Mouse (Mus musculus) right cerebral cortex, adult 18-20 months (tissue): ENCODE measurements around the gene Trpm3.
A peak's percentile ranks its signal among the peaks of the same experiment; 100 is the strongest.

ENCODE experiments used
- DNase-seq: peaks from one replicate; pipeline ENCODE4 v3.0.0; 2022; ENCODE audit warnings: mixed read lengths

Trpm3 gene

DNA sequence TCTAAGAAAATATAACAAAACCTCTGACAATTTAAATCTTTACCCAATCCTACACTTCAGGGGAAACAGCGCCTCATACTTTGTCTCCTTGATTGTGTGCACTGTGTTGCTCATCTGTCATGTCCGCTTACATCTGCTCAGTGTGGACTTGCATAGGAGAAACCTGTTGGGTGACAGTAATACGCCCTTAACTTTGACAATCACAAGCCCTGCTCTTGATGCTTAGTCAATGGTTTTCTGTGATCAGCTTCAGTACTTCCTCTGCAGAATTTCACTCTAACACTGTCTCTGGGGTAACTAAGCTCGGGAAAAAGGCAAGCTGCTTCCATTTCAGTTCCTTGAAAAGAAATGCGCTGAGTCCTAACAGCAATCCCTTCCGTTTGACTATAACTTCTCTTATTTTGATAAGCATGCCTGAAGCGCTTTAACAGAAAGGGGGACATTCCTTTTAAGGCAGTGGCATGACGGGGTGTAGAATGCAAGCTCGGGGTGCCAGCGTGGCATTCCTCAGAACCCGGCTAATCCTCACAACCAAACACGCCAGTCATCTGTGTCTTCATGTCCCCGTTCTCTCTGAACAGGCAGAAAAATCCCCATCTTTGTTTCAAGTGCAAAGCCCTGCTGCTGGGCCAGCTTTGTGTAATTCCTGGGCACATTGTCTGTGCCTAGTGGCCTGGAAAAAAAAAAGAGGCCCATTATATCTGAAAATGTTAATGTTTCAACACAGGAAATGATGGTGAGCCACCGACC, 517.8 kb downstream of the Trpm3 start:
- peak; percentile 5 for DNase-seq

DNA sequence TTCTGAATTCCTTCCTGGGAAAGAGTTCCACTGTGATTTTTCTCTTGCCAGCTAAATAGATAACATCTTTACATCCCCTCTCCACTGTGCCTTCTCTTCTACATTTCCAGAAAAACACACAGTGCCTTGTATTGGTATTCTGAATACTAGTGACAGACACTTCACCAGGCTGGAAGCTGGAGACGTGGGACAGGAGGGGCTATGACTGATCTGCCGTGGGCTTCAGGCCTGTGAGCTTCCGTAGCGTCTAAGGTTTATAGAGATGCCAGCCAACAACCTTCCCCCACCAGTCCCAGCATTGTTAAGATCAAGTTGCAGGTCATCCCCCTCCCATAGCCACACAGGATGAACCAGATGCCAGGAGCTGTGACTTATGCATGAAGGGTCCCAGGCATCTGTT, 518.4 kb downstream of the Trpm3 start:
- DNase-seq: no peak

DNA sequence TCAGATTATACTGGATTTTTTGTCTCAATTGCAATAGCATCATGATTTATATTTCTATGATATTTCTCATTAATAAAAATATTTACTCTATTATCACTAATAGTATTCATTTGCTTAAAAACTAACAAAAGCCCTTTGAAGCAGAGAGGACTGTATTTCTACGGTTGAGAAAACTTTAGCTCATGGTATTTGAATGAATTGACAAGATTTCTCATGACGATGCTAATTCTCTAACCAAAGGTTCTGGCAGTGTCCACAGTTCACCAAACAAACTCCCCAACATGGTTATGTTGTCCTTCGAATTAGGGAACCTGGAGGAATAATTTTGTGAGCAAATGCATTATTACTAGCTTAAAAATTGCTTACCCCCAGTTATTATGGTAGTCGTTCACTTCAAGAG, 526.6 kb downstream of the Trpm3 start:
- no peak for DNase-seq

DNA sequence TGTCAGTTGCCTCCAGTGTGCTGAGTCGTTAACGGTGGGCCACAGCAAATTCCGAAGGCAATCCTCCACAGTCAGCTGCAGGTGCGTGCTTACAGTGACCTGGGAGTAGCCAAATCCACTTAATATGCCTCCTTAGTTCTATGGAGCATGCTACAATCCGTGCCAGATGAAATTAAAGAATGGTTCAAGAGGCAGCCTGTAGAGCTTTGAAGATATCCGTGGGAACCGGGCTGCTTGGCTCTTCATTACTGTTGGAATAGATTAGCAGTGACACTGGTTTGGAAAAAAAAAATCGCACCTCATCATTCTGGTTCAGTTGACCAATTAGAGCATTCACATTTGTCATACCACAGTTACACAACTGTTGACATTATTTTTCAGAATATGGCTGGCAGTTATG, 531.4 kb downstream of the Trpm3 start:
- no peak for DNase-seq

DNA sequence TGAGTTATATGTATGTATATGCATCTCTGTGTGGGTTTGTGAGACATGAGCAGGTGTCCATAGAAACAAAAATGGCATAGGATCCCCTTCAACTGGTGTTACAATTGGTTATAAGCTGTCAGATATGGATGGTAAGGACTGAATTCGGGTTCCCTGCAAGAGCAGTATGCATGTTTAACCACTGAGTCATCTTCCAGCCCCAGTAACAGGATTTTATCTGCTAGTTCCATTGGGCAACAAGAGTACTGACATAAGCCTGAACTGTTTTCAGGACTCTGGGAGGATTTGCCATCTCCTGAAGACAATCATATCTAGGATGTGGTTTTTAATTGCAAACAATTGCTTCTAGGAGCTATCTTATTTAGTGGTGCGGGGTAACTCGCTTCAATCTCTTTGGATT, 534.0 kb downstream of the Trpm3 start:
- no peak for DNase-seq

DNA sequence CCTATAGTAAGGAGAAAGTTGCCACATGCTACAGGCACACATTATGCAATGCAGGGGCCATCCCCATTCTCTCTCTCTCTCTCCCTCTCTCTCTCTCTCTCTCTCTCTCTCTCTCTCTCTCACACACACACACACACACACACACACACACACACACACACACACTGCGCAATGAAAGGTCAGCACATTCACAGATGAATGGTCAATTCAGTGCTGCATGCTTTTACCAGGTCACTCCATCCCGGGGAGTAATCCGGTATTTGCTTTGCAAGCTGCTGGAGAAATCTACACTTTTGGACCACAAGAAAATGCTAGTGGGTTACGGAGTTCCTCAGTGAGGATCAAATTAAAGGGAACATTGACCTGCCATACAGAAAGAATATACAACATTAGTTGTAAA, 537.4 kb downstream of the Trpm3 start:
- no peak for DNase-seq

DNA sequence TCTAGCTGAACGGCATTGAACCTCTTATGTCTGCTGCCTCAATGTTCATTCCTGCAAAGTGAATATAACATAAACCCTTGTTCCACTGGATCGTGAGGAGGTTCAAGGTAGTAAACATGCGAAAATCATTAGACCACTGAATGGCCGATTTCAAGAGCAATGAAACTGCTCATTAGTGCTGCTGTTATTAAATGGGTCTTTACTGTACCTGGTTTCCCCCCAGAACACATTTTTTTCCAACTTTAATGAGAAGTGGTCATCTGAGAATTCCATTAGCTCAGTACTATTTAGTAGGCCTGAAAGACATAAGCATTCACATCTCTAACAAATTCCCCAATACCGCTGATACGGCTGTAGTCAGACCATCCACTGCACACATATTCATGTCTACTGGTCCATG, 543.4 kb downstream of the Trpm3 start:
- DNase-seq: no peak

DNA sequence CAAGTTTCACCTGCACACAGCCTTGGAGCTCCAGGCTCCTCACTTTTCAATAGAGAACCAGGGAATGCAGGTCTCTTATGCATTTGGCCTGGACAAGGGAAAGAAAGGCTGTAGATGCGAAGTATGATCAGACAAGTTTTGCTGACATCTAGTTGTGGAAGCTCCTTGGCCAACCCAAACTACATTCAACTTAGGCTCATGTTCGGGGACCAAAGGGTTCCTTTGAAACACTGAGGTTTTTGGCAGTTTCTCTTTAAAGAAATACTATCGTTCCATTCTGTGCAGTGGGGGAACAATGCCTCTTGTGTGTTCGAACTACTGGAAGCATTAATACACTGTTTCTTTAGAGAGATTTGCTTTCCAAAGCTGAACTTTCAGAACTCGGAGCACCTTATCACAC, 553.1 kb downstream of the Trpm3 start:
- no peak for DNase-seq

DNA sequence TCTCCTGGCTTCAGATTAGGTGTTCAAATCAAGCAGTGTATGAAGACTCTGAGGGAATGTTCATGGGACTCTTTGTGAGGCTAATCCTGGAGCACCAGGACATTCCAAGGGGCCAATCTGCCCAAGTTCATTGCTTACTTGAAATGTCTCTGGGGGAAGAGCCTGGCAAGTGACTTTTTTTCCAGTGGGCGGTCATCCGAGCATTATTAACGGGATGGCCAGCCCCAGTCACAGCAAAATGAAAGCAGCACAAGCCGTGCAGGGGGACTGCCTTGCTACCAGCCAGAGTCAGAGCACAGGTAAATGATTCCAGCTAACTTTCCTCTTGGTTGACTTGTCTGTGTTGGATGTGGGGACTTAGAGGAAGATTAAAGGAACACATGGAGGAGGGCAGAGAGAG, 553.7 kb downstream of the Trpm3 start:
- DNase-seq: no peak

DNA sequence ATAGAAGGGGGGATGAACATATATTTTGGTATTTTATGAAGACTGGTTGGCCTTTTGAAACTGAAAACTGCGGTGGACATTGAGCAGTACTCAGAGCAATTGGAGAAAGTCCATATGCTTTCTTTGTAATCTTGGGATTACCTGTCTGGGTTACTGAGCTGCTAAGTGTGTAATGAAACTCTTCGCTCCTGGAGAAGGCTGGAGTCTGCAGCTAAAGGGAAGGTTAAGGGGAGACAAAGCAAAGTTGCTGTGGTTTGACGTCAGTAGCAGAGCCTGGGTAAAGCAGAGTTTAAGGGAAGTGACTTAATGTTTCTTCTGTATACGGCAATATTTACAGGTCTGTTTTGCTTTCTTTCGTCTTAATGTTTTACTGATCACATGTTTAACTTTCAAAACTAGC, 554.1 kb downstream of the Trpm3 start:
- no peak for DNase-seq

DNA sequence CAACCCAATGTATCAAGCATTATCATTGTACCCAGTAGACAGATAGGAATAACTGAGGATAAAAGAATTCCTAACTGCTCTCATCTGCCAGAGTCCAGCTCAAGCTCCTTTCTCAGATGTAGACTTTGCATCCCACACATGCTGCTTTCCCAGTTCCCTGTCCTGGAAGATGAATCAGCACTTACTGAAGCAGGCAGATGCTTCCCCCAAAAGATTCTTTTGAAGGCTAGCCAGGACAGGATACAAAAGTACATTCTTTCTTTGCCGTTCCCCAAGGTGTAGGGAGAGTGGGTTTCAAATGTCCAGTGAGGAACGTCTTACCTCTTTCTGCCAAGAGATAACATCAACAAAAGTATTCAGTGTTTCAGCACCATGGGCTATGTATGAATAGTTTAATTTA, 556.6 kb downstream of the Trpm3 start:
- DNase-seq: peak; percentile 60

DNA sequence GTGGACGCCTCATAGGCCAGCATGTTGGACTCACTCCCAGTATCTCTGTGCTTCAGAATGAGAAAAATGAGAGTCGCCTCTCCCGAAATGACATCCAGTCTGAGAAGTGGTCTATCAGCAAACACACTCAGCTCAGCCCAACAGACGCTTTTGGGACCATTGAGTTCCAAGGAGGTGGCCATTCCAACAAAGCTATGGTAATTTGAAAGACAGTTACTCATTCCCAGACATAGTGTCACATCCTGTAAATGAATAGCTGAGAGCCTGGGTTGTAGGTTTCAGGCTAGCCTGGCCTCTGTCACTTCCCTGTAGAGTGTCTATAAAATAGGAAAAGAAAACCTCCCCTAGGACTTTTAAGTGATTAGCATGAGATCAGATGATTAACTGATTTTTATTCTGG, 559.9 kb downstream of the Trpm3 start:
- DNase-seq: no peak

DNA sequence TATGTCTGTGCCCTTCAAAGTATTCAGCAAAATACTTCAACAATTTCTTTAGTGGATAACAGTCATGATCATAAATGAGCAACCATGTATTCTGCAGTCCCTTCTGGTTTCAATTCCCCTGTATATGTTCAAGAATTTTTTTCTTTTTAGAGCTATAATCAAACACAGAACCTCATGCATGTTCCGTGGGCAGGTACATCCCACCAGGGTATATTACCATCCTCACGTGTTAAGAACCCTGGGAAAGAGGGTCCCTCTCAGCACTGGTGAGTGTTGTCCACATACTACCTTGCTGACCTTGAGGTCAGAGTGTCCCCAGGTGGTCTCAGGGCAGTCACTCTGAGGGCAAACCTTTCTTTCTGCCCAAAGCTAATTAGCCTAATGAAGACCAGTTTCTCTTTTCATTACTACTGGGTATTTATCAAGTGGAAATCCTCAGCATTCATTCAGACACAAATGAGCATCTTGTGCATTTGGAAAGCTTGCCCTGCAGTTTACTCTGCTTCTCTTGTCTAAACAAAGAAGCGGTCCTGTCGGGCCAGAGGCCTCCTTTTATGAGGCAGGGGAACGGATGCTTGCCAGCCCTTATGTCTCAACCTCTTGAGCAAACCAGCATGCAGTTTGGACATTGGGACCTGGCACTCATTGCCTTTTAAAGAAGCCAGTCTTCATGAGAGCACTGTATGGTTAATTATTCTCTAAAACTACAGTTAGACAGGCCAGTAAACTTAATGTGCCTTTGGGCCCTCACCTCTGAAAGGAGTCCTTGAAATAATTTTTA, 562.2 kb downstream of the Trpm3 start:
- DNase-seq: no peak

DNA sequence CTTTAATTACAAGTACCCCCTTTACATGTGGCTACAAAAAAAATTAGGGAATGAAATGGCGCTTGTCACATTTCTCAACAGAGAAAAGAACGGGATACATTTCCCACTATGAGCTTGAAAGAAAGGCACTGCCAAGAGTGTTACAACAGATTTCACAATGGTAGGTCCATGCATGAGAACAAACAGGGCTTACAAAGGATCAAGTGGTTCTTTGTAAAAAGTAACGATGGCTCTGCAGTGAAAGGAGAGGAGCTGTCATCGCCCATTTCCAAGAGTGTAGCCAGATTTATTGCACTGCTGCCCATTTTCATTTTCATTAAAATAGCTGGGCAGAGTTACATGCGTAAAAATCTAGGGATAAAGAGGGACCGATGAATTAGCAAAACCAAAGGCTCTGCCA, 565.0 kb downstream of the Trpm3 start:
- no peak for DNase-seq

DNA sequence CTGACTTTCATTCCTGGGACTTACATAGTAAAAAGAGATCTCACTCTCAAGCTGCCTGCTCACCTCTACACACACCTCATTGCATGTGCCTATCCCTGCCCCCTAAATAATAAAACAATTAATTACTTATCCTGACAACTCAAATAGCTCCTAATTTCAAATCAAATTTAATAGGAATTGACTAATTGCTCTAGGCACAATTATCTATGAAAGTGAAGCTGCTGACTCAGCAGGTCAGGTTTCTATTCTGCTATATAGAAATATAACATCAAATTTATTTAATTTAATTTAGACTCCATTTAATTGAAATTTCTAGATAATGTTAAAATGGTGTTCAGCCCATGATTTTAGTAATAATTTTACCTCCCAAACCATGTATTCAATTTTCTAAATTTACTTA, 566.6 kb downstream of the Trpm3 start:
- DNase-seq: no peak

DNA sequence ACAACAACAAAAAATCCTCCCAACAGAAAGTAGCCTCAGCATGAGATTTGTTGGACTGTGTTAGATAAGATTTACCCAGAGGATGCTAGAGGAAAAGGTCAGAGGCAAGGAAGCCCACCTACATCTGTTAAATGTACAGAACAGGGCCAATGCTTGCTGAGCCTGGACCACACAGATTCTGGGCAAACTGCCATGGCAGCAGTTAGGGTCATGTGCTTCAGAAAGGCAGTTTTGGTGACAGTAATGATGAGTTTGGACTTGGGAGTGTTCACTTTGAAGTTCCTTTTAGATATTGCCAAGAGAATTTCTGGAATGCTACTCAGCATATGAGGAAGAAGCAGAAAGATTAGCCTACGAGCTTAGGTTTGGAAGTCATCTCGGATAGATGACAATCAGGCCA, 580.2 kb downstream of the Trpm3 start:
- no peak for DNase-seq

DNA sequence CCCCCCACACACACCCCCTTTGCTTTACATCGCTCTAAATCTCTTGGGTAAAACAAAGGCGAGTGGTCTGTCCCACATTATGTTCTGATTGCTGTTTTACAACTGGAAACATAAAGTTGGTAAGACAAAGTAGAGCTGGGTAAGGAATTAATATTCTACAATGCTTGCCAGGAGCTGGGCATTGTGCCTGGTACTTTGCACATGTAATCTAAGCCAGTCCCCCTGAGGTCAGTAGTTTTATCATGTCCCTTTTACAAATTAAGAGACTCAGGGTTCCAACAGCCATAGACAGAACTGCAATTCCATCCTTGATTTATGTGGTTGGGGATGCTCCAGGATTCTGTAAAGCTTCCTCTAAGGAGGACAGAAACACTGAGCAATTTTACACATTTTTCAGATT, 591.0 kb downstream of the Trpm3 start:
- no peak for DNase-seq

DNA sequence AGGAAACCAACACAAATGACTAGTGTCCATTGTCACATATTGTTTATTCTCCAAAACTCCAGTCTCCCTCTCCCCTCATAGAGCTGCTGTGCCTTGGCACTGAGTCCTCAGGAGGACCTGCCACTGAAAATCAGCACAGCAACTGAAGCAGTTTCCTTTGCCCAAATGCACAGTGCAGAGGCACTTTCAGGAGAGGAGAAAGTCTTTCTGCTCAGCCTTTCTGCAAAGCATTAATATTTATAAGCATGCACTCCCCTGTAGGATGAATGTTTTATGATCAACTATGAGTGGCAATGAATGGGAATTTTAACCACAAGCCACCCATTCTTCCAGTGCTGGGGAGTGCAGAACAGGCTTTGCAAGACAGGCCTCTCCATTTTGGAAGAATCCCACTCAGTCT, 592.1 kb downstream of the Trpm3 start:
- DNase-seq: no peak

DNA sequence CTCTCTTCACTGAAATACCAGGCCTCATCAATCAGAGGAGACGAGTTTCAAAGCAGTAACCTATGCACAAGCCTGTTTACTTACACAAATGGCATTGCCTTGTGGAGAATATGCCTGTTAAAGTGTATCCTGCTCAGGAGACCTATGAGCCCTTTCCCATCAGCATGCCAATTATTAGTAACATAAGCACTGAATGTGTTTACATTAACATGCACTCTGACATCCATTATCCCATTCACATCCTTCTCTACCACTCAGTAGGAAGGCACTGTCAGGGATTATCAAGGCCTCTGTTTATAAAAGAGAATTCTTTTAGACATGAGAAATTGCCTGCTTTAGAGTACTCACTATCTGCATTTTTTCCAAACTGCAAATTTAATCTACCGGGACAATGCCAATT, 598.0 kb downstream of the Trpm3 start:
- DNase-seq: no peak

DNA sequence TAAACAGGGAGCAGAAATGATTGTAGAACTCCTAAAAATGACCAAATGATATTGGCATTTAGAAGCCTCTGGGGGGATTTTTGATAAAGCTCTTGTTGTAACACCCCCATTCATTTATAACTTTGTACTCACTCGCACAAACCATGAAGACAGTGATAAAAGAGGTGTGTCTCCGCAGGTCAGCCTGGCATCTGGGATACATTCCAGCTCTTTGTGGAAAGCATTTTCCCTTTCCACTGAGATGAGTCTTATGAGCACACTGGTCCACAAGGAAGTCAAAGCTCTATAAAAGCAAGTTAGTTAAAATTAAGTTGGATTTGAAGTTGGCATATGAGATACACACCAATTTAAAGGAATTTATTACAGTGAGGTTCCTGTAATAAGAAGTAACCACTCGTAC, 600.4 kb downstream of the Trpm3 start:
- DNase-seq: no peak

DNA sequence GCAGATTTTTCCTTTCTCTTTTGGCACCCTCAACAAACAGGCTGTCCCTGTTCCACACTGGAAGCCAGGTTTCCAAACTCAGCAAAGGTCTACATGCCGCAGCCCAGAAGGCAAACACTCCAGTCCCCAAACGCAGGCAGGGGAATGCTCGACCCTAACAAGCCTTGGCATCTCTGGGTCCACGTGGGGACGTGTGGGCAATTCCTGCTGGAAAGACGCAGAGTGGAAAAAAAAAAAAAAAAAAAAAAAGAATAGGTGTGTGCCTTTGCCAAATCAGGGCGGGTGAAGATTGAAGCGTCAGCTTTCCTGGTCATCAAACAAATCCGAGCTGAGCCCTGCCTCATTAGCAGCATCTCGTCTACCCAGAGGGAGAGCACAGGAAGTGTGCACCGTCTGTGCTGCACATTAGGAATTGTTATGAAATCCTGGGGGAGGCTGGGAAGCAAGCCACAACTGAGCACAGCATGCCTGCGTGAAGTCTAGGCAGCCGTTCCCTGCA, 614.5 kb downstream of the Trpm3 start:
- peak; percentile 66 for DNase-seq

DNA sequence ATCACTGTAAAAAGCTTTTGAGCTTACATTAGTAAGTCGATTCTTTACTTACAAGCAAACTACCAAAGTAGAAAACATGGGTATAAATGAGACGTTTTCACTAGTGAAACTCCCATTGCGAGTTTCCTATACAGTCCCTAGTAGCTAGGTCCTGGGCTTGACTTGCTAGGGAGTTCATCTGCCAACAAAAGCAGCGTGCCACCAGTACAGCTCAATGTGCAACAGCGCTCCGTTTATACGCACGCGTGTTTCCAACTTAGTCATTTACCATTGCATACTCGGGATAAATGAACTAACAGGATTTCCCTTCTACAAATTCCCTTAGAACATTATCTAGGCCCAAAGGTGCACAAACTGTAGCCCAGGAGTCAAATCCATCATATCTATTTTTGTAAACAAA, 615.2 kb downstream of the Trpm3 start:
- DNase-seq: peak; percentile 19

DNA sequence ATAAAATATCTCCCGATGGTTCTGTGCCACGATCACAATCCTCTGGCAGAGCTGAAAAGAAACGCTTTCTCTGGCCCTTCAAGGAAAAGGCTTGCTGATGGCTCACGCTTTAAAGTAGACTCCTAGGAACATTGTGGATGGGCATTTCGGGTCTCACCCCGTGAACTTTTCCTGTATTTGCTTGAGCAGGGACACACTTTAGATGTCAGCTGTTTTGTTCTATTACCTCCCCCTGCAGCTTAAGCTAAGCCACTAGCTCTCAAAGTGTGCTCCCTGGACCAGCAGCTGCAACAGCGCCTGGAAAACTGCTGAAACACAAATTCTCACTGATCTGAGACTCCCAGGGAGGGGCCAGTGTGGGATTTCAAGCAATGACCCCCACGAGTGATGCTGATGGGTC, 615.7 kb downstream of the Trpm3 start:
- no peak for DNase-seq

DNA sequence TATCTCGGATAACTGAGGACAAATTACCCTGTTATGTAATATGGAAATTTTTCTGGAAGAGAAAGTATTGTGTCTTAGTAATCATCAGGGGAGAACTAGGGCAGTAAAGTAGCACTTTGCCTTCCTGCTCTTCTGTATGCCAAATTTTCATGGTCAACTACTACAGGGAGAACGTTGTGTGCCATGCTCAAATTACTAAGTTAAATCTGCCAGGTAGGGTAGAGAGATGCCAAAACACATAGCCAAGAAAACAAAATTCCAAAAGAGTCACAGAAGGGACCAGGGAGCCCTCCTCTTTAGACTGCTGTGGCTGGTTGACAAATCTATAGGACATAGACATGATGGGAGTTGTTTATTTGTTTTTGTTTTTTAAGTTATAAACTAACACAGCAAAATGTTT, 619.6 kb downstream of the Trpm3 start:
- no peak for DNase-seq

DNA sequence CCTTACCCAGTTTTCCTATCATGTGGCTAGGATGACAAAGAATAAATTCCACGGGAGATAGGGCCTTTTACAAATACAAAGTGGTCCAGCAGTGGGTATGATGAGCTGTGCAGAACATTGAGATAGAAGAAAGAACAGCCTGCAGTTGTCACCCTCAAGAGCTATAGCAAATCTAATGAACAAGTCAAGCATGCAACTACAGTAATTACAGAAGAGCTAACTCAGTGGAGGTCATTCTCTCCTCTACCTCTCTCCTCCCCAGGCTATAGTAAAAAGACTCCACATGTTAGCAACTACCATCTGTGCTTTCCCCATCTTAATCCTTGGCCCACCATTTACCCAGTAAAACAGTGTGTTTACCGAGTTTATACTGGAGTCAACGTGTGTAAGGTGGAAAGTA, 629.4 kb downstream of the Trpm3 start:
- DNase-seq: no peak
